Comparison of ENCODE assay signal across 8 mouse cellular contexts in the genomic region with DNA sequence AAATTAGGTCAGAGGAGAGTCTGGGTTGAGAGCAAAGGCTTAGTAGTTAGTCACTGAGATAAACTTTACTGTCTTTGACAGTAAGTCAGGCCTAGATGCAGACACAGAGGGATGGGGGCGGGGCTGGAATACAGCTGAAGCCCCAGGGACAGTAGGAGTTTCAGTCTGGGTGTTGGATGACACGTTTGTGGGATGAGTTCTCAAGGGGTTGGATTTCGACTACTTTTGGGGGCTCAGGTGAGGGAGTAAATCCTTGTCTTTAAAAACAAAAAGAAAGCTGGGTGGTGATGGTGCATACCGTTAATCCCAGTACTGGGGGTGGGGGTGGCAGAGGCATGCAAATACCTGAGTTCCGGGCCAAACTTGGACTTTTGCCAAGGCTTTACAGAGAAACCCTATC. TPM values are rescaled to one million over a fixed set of nuclear protein-coding genes. Genes with fewer than 3 reads are reported as not detected.
DNase-seq lines count a peak whose midpoint lies in the region; ATAC-seq lines count a peak whose summit lies in the region.

No protein-coding gene starts in this region.

- peak overlapping the region; percentile 52; the same call in 1 of the 2 replicates for H3K4me3 ChIP-seq in limb, embryonic 13.5 days

- peak overlapping the region; percentile 68 for H3K4me2 ChIP-seq in limb, embryonic 13.5 days (replicated peaks)

- no peaks in the 10 kb centered on the region for H3K27me3 ChIP-seq in limb, embryonic 13.5 days

- 17% methylated on average over 5 of the region's 5 CpGs for WGBS in limb, embryonic 13.5 days

- DNase-seq in heart, adult 11 months = peak; percentile 94
- no peak for DNase-seq in heart, adult 8-10 months (ENCODE audit: low spot score)
- peak; percentile 69 for DNase-seq in A20 (ENCODE audit: low read depth, low spot score)
- peak; percentile 54 to 78 for DNase-seq in adrenal gland, postnatal 36 days
- DNase-seq in layer of hippocampus, adult 8-10 months (ENCODE audit: low spot score in 2 of 2) = no peak
- DNase-seq in Muller cell, postnatal 12 days (ENCODE audit: inconsistent ontology term) = no peak

- peak overlapping the region; percentile 55; the same call in 1 of the 2 replicates for H3K27ac ChIP-seq in limb, embryonic 13.5 days

- peaks cover 19% of the 10 kb centered on the region for H3K4me1 ChIP-seq in limb, embryonic 13.5 days

- no peaks in the 10 kb centered on the region for H3K36me3 ChIP-seq in limb, embryonic 13.5 days

- no peak overlapping the region for H3K9ac ChIP-seq in limb, embryonic 13.5 days

- no peak for ATAC-seq in limb, embryonic 13.5 days (ENCODE audit: low FRiP score, low read depth)
- ATAC-seq in inflammation-experienced regulatory T-cells, adult 6 months = no peak

- H3K9me3 ChIP-seq in limb, embryonic 13.5 days = no peaks in the 10 kb centered on the region

RNA-seq across cellular contexts. Expression of gene Sp1, which starts 7.3 kb away (rescaled TPM):
- total RNA-seq in heart, adult 8-10 months (2022) = 10 to 100 TPM; 31.8 to 43.8 (median 38.7) TPM
- total RNA-seq in adrenal gland, postnatal 36 days (2021) = 10 to 100 TPM; 78.9 to 79.7 TPM
- polyA plus RNA-seq in limb, embryonic 13.5 days (2015; fragmentation: Nextera tagmentation; extraction: Ambion mirVana) = 11.6 and 12.0 TPM in 2 replicates
- 10 to 100 TPM; 27.4 to 30.1 (median 28.8) TPM for total RNA-seq in layer of hippocampus, adult 8-10 months (2022)
- 10 to 100 TPM; 19.1 to 23.3 (median 22.6) TPM for polyA plus RNA-seq in inflammation-experienced regulatory T-cells, adult 6 months (2017; shearing (Covaris generic))

RNA-seq across cellular contexts. Expression of gene Sp7, which starts 31.6 kb away (rescaled TPM):
- not detected for total RNA-seq in heart, adult 8-10 months (2022)
- under 1 TPM in 1 of 2 experiments, not detected in 1; 0.16 TPM for total RNA-seq in adrenal gland, postnatal 36 days (2021)
- 6.0 and 7.4 TPM in 2 replicates for polyA plus RNA-seq in limb, embryonic 13.5 days (2015; fragmentation: Nextera tagmentation; extraction: Ambion mirVana)
- under 1 TPM; 0.37 to 0.78 (median 0.59) TPM for total RNA-seq in layer of hippocampus, adult 8-10 months (2022)
- polyA plus RNA-seq in inflammation-experienced regulatory T-cells, adult 6 months (2017; shearing (Covaris generic)) = not detected

RNA-seq across cellular contexts. Expression of gene Amhr2, which starts 46.5 kb away (rescaled TPM):
- total RNA-seq in heart, adult 8-10 months (2022) = under 1 TPM; 0.19 to 1.00 (median 0.63) TPM
- total RNA-seq in adrenal gland, postnatal 36 days (2021) = 1 to 10 TPM; 1.2 to 2.5 TPM
- polyA plus RNA-seq in limb, embryonic 13.5 days (2015; fragmentation: Nextera tagmentation; extraction: Ambion mirVana) = 0.23 and 0.36 TPM in 2 replicates
- 1 to 10 TPM in 2 of 4 experiments, under 1 TPM in 2; 0.40 to 2.0 (median 1.1) TPM for total RNA-seq in layer of hippocampus, adult 8-10 months (2022)
- polyA plus RNA-seq in inflammation-experienced regulatory T-cells, adult 6 months (2017; shearing (Covaris generic)) = not detected

RNA-seq across cellular contexts. Expression of gene Aaas, which starts 48.1 kb away (rescaled TPM):
- total RNA-seq in heart, adult 8-10 months (2022) = 10 to 100 TPM in 3 of 4 experiments, 1 to 10 TPM in 1; 9.8 to 15.0 (median 12.5) TPM
- 10 to 100 TPM; 13.7 to 16.2 TPM for total RNA-seq in adrenal gland, postnatal 36 days (2021)
- polyA plus RNA-seq in limb, embryonic 13.5 days (2015; fragmentation: Nextera tagmentation; extraction: Ambion mirVana) = 75.9 and 76.6 TPM in 2 replicates
- 10 to 100 TPM; 20.6 to 33.5 (median 24.7) TPM for total RNA-seq in layer of hippocampus, adult 8-10 months (2022)
- 10 to 100 TPM; 39.8 to 53.2 (median 43.1) TPM for polyA plus RNA-seq in inflammation-experienced regulatory T-cells, adult 6 months (2017; shearing (Covaris generic))

Comparison
In these comparisons a context has a peak if more than half of its experiments do, and no peak if none do; other contexts are left out.
1. DNase-seq: peak in heart, adult 11 months (single experiment), A20 (single experiment) and adrenal gland, postnatal 36 days (2 of 2); none in heart, adult 8-10 months (single experiment), layer of hippocampus, adult 8-10 months (0 of 2) and Muller cell, postnatal 12 days (single experiment).